Mouse (Mus musculus) testis, adult 2 months (tissue): ENCODE measurements at regions not wholly inside any gene's neighbourhood (a gene's known extent, or its start where the extent isn't known, plus 50 kb on each side); places are given as distances from the start of the nearest gene placed in this dataset.

Experiments used
- CTCF ChIP-seq: fragments of 200-500 bp; IDR thresholded peaks from 2 replicates; pipeline ENCODE4 v1.5.1; 2012; ENCODE audit warnings: low read depth, mild to moderate bottlenecking, inconsistent platforms, low read length, moderate library complexity; ENCODE audit not compliant: control insufficient read depth, insufficient read depth, insufficient replicate concordance
- POLR2A ChIP-seq: fragments of 200-500 bp; IDR thresholded peaks from 2 replicates; pipeline ENCODE4 v1.6.1; 2012; ENCODE audit warnings: low read depth, mild to moderate bottlenecking, inconsistent platforms, low read length, moderate library complexity; ENCODE audit not compliant: control insufficient read depth

DNA sequence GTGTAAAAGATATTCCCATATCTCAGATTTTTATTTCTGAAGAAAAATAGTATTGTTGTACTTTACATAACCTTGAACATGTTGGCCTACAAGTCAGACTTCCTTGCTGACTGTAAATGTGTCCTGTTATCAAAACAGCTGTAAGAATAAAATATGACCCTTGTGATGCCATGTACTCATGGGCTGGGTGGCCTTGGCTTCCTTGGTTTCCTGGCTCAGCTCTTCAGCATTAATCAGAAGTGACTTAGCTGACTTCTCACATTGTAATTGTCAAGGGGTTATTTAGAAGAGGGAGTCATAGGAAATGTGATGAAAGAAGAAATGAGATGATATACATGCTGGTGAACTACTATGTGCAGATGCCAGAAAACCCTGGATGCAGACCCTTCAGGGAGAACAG lies 209.7 kb upstream of the Atp10a start:
- no peak for TF ChIP-seq CTCF
- no peak for TF ChIP-seq POLR2A
